Mouse (Mus musculus) kidney, postnatal 14 days (tissue): ENCODE data around the gene Hist1h2bq.
"Not testable (repeated sequence)": the region's sequence is repeated elsewhere in the genome, so short reads cannot be mapped to it uniquely, and the experiment has no call there.

ENCODE experiments used
- DNase-seq: peaks from one replicate; pipeline ENCODE4 v3.0.0; 2022; ENCODE audit warnings: mixed read lengths

The Hist1h2bq gene

GRCm38 (mm10) chr13:21787760-21788593 is 22.0 kb downstream of the Hist1h2bq start:
- no peak for DNase-seq

- peak; percentile 95 for DNase-seq
These were observed 22.9 kb downstream of the Hist1h2bq start, which contains the start of the genes Hist1h2an and Hist1h2bp for GRCm38 (mm10) chr13:21786899-21787629. TSS of gene Hist1h2an (minus strand) at chr13:21787218. TSS of gene Hist1h2bp (plus strand) at chr13:21787461.

- DNase-seq: no peak
These were observed 23.7 kb downstream of the Hist1h2bq start for GRCm38 (mm10) chr13:21786189-21786898.

- DNase-seq: no peak
These were observed 25.7 kb downstream of the Hist1h2bq start for GRCm38 (mm10) chr13:21784311-21784710.

- DNase-seq: peak; percentile 29
These were observed 26.2 kb downstream of the Hist1h2bq start for GRCm38 (mm10) chr13:21783734-21784161.

- peak; percentile 78 for DNase-seq
These were observed 26.8 kb downstream of the Hist1h2bq start, which contains the start of gene Hist1h3i for GRCm38 (mm10) chr13:21783255-21783617. TSS of gene Hist1h3i (minus strand) at chr13:21783370.

GRCm38 (mm10) chr13:21782361-21783254 is 27.4 kb downstream of the Hist1h2bq start:
- DNase-seq: not testable (repeated sequence)

GRCm38 (mm10) chr13:21781639-21782038 is 28.4 kb downstream of the Hist1h2bq start:
- DNase-seq: no peak

GRCm38 (mm10) chr13:21781021-21781555 is 28.9 kb downstream of the Hist1h2bq start:
- DNase-seq: no peak

GRCm38 (mm10) chr13:21779767-21780731 is 29.9 kb downstream of the Hist1h2bq start, which contains the start of gene Hist1h1b:
TSS of gene Hist1h1b (minus strand) at chr13:21780625.
- peak; percentile 61 for DNase-seq

GRCm38 (mm10) chr13:21778814-21779766 is 30.9 kb downstream of the Hist1h2bq start:
- DNase-seq: peak; percentile 77
